Mouse (Mus musculus): ENCODE measurements at regions not wholly inside any gene's neighbourhood (a gene's known extent, or its start where the extent isn't known, plus 50 kb on each side); places are given as distances from the start of the nearest gene placed in this dataset.

DNA sequence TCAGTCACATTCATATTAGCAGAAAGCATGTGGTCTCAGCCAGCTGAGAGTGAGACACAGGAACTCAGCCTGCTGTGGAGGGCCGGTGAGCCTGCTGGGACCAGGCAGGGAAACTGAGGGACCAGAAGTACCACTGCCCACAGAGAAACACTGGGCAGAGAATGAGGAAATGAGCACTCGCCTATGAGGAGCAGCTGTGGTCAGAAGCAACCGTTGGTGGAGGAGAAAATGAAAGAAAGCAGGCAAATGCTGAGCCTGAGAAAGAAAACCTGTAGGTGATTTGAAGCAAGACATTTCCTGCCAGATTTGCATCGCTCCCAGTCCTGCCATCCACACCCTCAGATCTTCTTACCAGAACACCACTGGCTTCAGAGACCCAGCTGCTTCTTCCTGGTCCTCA lies 187.0 kb upstream of the Sesn3 start:
- H3K27ac ChIP-seq (ENCODE audit: low read depth, low read length), result no peak overlapping the region
- no peaks in the 10 kb centered on the region for H3K9me3 ChIP-seq (ENCODE audit: control insufficient read depth, low read length)
- 0 out of 2 replicates have a peak, but pooled peaks cover under 1% of the 10 kb centered on the region for H3K4me1 ChIP-seq (ENCODE audit: control insufficient read depth, insufficient read depth, low read length)
- no peaks in the 10 kb centered on the region for H3K27me3 ChIP-seq (ENCODE audit: control insufficient read depth, insufficient read depth, low read length)
- H3K4me2 ChIP-seq (replicated peaks; ENCODE audit: low read depth, low read length), result no peak overlapping the region
- H3K4me3 ChIP-seq (ENCODE audit: low read length), result no peak overlapping the region
- H3K36me3 ChIP-seq (ENCODE audit: control insufficient read depth, insufficient read depth, low read length), result no peaks in the 10 kb centered on the region
- no peak for ATAC-seq (ENCODE audit: low FRiP score, low TSS enrichment)
- H3K9ac ChIP-seq (ENCODE audit: low read depth, low read length), result no peak overlapping the region
- WGBS, result 71% methylated on average over 4 of the region's 4 CpGs

- Histone ChIP-seq H3K9me3 (ENCODE audit: control insufficient read depth, low read length) (no peaks in the 10 kb centered on the region), H3K27ac (ENCODE audit: low read depth, low read length) (no peak overlapping the region), H3K4me2 (replicated peaks; ENCODE audit: low read depth, low read length) (no peak overlapping the region), H3K36me3 (ENCODE audit: control insufficient read depth, insufficient read depth, low read length) (no peaks in the 10 kb centered on the region), H3K4me1 (ENCODE audit: control insufficient read depth, insufficient read depth, low read length) (0 out of 2 replicates have a peak, but pooled peaks cover 4% of the 10 kb centered on the region), H3K9ac (ENCODE audit: low read depth, low read length) (no peak overlapping the region), H3K27me3 (ENCODE audit: control insufficient read depth, insufficient read depth, low read length) (no peaks in the 10 kb centered on the region), H3K4me3 (ENCODE audit: low read length) (no peak overlapping the region)
- 80% methylated on average over 8 of the region's 8 CpGs for WGBS
- ATAC-seq (ENCODE audit: low FRiP score, low TSS enrichment), result no peak
Observed at GRCm38 (mm10) chr9:14089791-14090256, 185.0 kb upstream of the Sesn3 start.

DNA sequence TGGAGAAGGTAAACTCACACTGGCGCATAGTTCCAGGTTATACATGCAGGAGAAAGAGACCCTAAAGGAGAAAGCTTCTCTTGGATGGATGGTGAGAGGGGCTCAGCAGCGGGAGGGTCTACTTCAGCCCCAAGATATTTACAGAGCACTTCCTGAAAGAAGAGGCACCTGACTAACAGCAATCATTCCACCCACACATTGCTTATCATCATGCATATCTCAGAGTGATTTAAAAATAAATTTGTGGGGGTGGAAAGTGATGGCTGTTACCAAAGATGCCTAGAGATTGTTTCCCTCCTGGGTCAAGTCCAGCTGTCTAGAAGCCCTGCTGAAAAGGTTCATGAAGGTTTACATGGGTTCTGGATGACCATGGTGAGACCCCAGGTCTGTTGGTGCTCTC lies 184.4 kb upstream of the Sesn3 start:
- no peak overlapping the region for H3K9ac ChIP-seq (ENCODE audit: low read depth, low read length)
- H3K27me3 ChIP-seq (ENCODE audit: control insufficient read depth, insufficient read depth, low read length), result no peaks in the 10 kb centered on the region
- WGBS, result 88% methylated on average over 2 of the region's 2 CpGs
- H3K9me3 ChIP-seq (ENCODE audit: control insufficient read depth, low read length), result no peaks in the 10 kb centered on the region
- H3K4me1 ChIP-seq (ENCODE audit: control insufficient read depth, insufficient read depth, low read length), result 0 out of 2 replicates have a peak, but pooled peaks cover 4% of the 10 kb centered on the region
- H3K4me2 ChIP-seq (replicated peaks; ENCODE audit: low read depth, low read length), result no peak overlapping the region
- no peak overlapping the region for H3K4me3 ChIP-seq (ENCODE audit: low read length)
- no peaks in the 10 kb centered on the region for H3K36me3 ChIP-seq (ENCODE audit: control insufficient read depth, insufficient read depth, low read length)
- H3K27ac ChIP-seq (ENCODE audit: low read depth, low read length), result no peak overlapping the region
- ATAC-seq (ENCODE audit: low FRiP score, low TSS enrichment), result no peak

DNA sequence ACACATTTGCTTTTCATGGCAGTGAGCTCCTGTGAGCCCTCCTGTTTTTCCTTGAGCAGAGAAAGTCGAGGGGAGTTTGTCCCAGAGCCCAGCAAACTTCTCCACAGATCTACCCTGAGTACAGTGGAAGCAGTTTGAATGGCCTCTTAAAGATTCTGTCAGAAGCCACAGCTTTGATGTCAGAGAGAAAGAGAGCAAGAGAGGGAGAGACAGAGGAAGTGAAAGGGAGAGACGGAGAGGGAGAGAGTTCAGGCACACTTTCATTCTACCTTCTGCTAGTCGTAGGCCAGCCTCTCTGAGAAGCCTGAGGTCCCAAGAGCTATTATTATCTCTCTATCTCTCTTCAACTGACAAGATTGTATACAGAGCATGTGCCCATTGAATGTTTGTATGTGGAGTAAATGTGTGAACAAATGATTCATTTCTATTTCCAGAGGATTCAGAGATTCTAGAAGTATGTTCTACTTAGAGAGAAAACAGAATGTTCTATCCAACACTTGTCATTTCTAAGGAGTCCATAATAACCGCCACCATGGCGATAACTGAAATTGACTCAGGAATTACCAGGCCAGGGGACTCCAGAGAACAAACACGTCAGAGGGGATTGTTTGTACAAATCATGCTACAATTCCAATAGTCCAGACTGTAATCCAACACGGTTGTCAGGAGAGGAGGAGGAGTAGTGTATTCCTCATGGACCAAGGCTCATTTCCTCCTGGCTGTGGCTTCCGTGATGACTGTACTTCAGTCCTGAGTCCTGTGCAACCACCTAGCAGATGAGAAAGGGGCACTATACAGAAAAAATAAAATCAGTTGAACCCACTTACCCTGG lies 183.6 kb upstream of the Sesn3 start:
- 75% methylated on average over 8 of the region's 8 CpGs for WGBS
- no peak overlapping the region for H3K4me2 ChIP-seq (replicated peaks; ENCODE audit: low read depth, low read length)
- no peak for ATAC-seq (ENCODE audit: low FRiP score, low TSS enrichment)
- H3K9ac ChIP-seq (ENCODE audit: low read depth, low read length), result no peak overlapping the region
- H3K4me3 ChIP-seq (ENCODE audit: low read length), result no peak overlapping the region
- no peak overlapping the region for H3K27ac ChIP-seq (ENCODE audit: low read depth, low read length)
- H3K36me3 ChIP-seq (ENCODE audit: control insufficient read depth, insufficient read depth, low read length), result no peaks in the 10 kb centered on the region
- H3K9me3 ChIP-seq (ENCODE audit: control insufficient read depth, low read length), result no peaks in the 10 kb centered on the region
- no peaks in the 10 kb centered on the region for H3K27me3 ChIP-seq (ENCODE audit: control insufficient read depth, insufficient read depth, low read length)
- H3K4me1 ChIP-seq (ENCODE audit: control insufficient read depth, insufficient read depth, low read length), result 0 out of 2 replicates have a peak, but pooled peaks cover 4% of the 10 kb centered on the region

DNA sequence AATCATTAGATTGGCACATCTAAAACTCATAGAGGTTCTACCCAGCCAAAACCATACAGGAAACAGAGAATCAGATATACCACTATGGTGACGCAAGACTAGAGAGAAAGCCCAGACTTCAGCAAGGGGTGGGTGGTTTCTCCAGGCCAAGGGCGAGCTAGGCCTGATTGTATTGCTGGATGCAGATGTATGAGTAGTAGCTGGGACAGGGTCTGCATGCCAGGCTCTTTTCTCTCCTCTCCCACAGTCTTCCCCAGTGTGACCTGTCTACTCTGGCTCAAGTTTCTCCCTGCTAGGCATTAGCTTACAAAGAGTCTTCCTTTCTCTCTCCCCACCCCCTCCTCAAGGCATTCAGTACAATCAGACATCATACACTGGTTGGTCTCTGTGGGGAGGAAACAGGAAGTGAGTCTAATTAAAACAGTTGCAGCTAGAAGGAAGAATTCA lies 181.8 kb upstream of the Sesn3 start:
- Histone ChIP-seq H3K9me3 (ENCODE audit: control insufficient read depth, low read length) (no peaks in the 10 kb centered on the region), H3K4me1 (ENCODE audit: control insufficient read depth, insufficient read depth, low read length) (0 out of 2 replicates have a peak, but pooled peaks cover 4% of the 10 kb centered on the region), H3K4me3 (ENCODE audit: low read length) (no peak overlapping the region), H3K9ac (ENCODE audit: low read depth, low read length) (no peak overlapping the region), H3K27me3 (ENCODE audit: control insufficient read depth, insufficient read depth, low read length) (no peaks in the 10 kb centered on the region), H3K36me3 (ENCODE audit: control insufficient read depth, insufficient read depth, low read length) (no peaks in the 10 kb centered on the region), H3K4me2 (replicated peaks; ENCODE audit: low read depth, low read length) (no peak overlapping the region), H3K27ac (ENCODE audit: low read depth, low read length) (no peak overlapping the region)
- peak; percentile 57; the same call in 1 of the 2 replicates for ATAC-seq (ENCODE audit: low FRiP score, low TSS enrichment)
- WGBS, result 84% methylated on average over 2 of the region's 2 CpGs

DNA sequence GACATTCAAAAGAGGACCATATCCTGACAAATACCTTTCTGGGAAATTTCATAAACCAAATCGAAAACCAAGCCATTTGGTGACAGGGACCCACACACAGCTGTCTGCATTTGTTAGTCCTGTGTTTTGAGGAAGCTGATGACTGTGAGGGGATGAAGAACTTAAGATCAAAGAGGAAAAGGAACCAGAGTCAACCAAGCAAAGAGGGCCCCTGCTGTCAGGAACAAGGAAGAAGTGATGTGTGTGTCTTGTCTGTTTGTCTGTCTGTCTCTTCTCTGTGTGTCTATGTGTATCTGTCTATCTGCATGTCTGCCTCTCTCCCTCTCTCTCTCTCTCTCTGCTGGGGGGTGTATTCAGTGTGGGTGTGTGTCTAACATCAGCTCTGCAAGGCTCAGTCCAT lies 171.3 kb upstream of the Sesn3 start:
- H3K9me3 ChIP-seq (ENCODE audit: control insufficient read depth, low read length), result no peaks in the 10 kb centered on the region
- no peak overlapping the region for H3K4me2 ChIP-seq (replicated peaks; ENCODE audit: low read depth, low read length)
- H3K36me3 ChIP-seq (ENCODE audit: control insufficient read depth, insufficient read depth, low read length), result no peaks in the 10 kb centered on the region
- H3K27me3 ChIP-seq (ENCODE audit: control insufficient read depth, insufficient read depth, low read length), result no peaks in the 10 kb centered on the region
- H3K9ac ChIP-seq (ENCODE audit: low read depth, low read length), result no peak overlapping the region
- no peak overlapping the region for H3K27ac ChIP-seq (ENCODE audit: low read depth, low read length)
- H3K4me3 ChIP-seq (ENCODE audit: low read length), result no peak overlapping the region
- no peak for ATAC-seq (ENCODE audit: low FRiP score, low TSS enrichment)
- WGBS, result 97% methylated on average over 1 of the region's 1 CpGs
- no peaks in the 10 kb centered on the region for H3K4me1 ChIP-seq (ENCODE audit: control insufficient read depth, insufficient read depth, low read length)

- 40% methylated on average over 2 of the region's 2 CpGs for WGBS
- Histone ChIP-seq H3K4me1 (ENCODE audit: control insufficient read depth, insufficient read depth, low read length) (no peaks in the 10 kb centered on the region), H3K9me3 (ENCODE audit: control insufficient read depth, low read length) (no peaks in the 10 kb centered on the region), H3K9ac (ENCODE audit: low read depth, low read length) (no peak overlapping the region), H3K27ac (ENCODE audit: low read depth, low read length) (no peak overlapping the region), H3K27me3 (ENCODE audit: control insufficient read depth, insufficient read depth, low read length) (no peaks in the 10 kb centered on the region), H3K4me3 (ENCODE audit: low read length) (no peak overlapping the region), H3K36me3 (ENCODE audit: control insufficient read depth, insufficient read depth, low read length) (no peaks in the 10 kb centered on the region), H3K4me2 (replicated peaks; ENCODE audit: low read depth, low read length) (no peak overlapping the region)
- ATAC-seq (ENCODE audit: low FRiP score, low TSS enrichment), result no peak
Observed at GRCm38 (mm10) chr9:14104921-14105320, 169.9 kb upstream of the Sesn3 start.

- ATAC-seq (ENCODE audit: low FRiP score, low TSS enrichment), result peak; percentile 53
- no peak overlapping the region for H3K27ac ChIP-seq (ENCODE audit: low read depth, low read length)
- no peaks in the 10 kb centered on the region for H3K4me1 ChIP-seq (ENCODE audit: control insufficient read depth, insufficient read depth, low read length)
- no peak overlapping the region for H3K4me2 ChIP-seq (replicated peaks; ENCODE audit: low read depth, low read length)
- no peaks in the 10 kb centered on the region for H3K9me3 ChIP-seq (ENCODE audit: control insufficient read depth, low read length)
- H3K36me3 ChIP-seq (ENCODE audit: control insufficient read depth, insufficient read depth, low read length), result no peaks in the 10 kb centered on the region
- WGBS, result 91% methylated on average over 1 of the region's 1 CpGs
- H3K9ac ChIP-seq (ENCODE audit: low read depth, low read length), result no peak overlapping the region
- no peak overlapping the region for H3K4me3 ChIP-seq (ENCODE audit: low read length)
- no peaks in the 10 kb centered on the region for H3K27me3 ChIP-seq (ENCODE audit: control insufficient read depth, insufficient read depth, low read length)
Observed at GRCm38 (mm10) chr9:14106371-14106770, 168.5 kb upstream of the Sesn3 start.

DNA sequence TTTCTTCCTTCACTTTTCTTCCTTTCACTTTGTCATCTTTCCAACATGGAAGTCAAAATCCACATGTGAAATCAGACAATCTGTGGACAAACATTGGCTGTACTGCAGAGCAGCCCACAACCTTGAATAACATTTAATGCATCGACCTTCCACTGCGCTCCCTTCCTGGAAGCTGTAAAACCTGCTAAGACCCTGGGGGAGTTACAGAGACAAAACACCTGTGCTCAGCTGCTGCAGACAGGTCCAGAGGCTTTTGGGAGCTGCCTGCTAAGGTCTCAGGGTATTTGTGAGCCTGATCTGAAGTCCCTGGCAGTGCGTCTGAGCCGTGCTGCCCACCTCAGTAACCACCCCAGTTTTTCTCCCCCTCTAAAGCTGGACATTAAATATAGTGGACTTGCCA lies 166.1 kb upstream of the Sesn3 start:
- H3K27ac ChIP-seq (ENCODE audit: low read depth, low read length), result no peak overlapping the region
- H3K27me3 ChIP-seq (ENCODE audit: control insufficient read depth, insufficient read depth, low read length), result no peaks in the 10 kb centered on the region
- no peak; the same call in 1 of the 2 replicates for ATAC-seq (ENCODE audit: low FRiP score, low TSS enrichment)
- no peak overlapping the region for H3K9ac ChIP-seq (ENCODE audit: low read depth, low read length)
- no peak overlapping the region for H3K4me2 ChIP-seq (replicated peaks; ENCODE audit: low read depth, low read length)
- H3K36me3 ChIP-seq (ENCODE audit: control insufficient read depth, insufficient read depth, low read length), result no peaks in the 10 kb centered on the region
- no peak overlapping the region for H3K4me3 ChIP-seq (ENCODE audit: low read length)
- no peaks in the 10 kb centered on the region for H3K4me1 ChIP-seq (ENCODE audit: control insufficient read depth, insufficient read depth, low read length)
- H3K9me3 ChIP-seq (ENCODE audit: control insufficient read depth, low read length), result no peaks in the 10 kb centered on the region
- WGBS, result 28% methylated on average over 4 of the region's 4 CpGs

All from kidney, embryonic 14.5 days (tissue).